Mouse (Mus musculus): ENCODE data around the gene Sfxn2. TPM values are rescaled to one million over a fixed set of nuclear protein-coding genes. Genes with fewer than 3 reads are reported as not detected.

The Sfxn2 gene
- polyA plus RNA-seq, 1 experiment from 2014 or later = 22.2 TPM

- 58% methylated on average over 6 of the region's 6 CpGs for WGBS
- Histone ChIP-seq H3K36me3 (ENCODE audit: insufficient read depth) (peaks cover 35% of the 10 kb centered on the region), H3K9ac (no peak overlapping the region), H3K4me3 (ENCODE audit: low read depth, low read length) (no peak overlapping the region), H3K9me3 (ENCODE audit: low read depth, low read length) (no peaks in the 10 kb centered on the region), H3K27me3 (ENCODE audit: insufficient read depth, low read length) (no peaks in the 10 kb centered on the region), H3K27ac (ENCODE audit: low read depth) (no peak overlapping the region), H3K4me1 (ENCODE audit: insufficient read depth) (no peaks in the 10 kb centered on the region), H3K4me2 (no peak overlapping the region)
- no peak for TF ChIP-seq CTCF (IDR thresholded peaks at IDR 0.05; ENCODE audit: low read depth)
- DNase-seq = no peak
- ATAC-seq (ENCODE audit: insufficient read depth) = no peak
These were observed 25.6 kb upstream of the Sfxn2 start for GRCm38 (mm10) chr19:46547565-46547964.

DNA sequence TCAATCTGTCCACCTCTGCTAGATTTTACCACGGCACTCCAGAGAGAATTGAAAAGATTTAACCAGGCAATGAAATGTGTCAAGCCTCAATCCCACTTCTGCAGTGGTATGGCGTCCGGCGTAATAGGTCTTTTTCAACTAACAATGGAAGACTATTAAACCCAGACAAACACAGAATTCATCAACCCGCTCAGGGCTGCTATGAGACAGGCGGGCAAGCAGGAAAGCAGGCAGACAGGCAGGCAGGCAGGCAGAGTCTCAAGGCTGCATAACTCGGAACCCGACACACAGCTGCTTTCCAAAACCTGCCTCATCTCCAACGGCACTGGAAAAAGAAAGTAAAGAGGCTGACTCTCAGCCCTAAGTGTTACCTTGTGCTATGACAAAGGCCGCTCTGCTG lies 25.1 kb upstream of the Sfxn2 start:
- ATAC-seq (ENCODE audit: insufficient read depth) = no peak
- Histone ChIP-seq H3K4me2 (no peak overlapping the region), H3K36me3 (ENCODE audit: insufficient read depth) (peaks cover 29% of the 10 kb centered on the region), H3K27me3 (ENCODE audit: insufficient read depth, low read length) (no peaks in the 10 kb centered on the region), H3K4me3 (ENCODE audit: low read depth, low read length) (no peak overlapping the region), H3K9me3 (ENCODE audit: low read depth, low read length) (no peaks in the 10 kb centered on the region), H3K4me1 (ENCODE audit: insufficient read depth) (no peaks in the 10 kb centered on the region), H3K27ac (ENCODE audit: low read depth) (no peak overlapping the region), H3K9ac (no peak overlapping the region)
- no peak for DNase-seq
- 69% methylated on average over 10 of the region's 10 CpGs for WGBS
- no peak for TF ChIP-seq CTCF (IDR thresholded peaks at IDR 0.05; ENCODE audit: low read depth)

DNA sequence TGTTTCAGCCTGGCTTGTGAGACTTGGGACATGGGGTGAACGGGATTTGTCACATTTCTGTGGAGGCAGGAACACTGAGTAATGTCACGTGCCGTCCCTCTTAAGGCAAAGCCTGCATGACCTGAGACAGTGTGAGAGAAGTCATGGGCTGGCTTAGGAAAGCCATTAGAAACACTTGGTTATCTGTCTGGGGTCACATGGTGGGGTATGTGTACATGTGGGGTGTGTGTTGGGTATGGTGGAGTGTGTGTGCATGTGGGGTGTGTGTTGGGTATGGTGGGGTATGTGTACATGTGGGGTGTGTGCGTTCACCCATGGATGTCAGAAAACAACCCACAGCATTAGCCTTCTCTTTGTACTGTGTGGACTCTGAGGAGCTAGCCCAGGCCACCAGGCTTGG lies 22.8 kb upstream of the Sfxn2 start:
- Histone ChIP-seq H3K4me2 (no peak overlapping the region), H3K27me3 (ENCODE audit: insufficient read depth, low read length) (no peaks in the 10 kb centered on the region), H3K4me3 (ENCODE audit: low read depth, low read length) (no peak overlapping the region), H3K9me3 (ENCODE audit: low read depth, low read length) (no peaks in the 10 kb centered on the region), H3K36me3 (ENCODE audit: insufficient read depth) (peaks cover 37% of the 10 kb centered on the region), H3K9ac (no peak overlapping the region), H3K27ac (ENCODE audit: low read depth) (no peak overlapping the region), H3K4me1 (ENCODE audit: insufficient read depth) (peaks cover 7% of the 10 kb centered on the region; the same call in 1 of the 2 replicates)
- no peak for DNase-seq
- no peak for TF ChIP-seq CTCF (IDR thresholded peaks at IDR 0.05; ENCODE audit: low read depth)
- WGBS = 88% methylated on average over 4 of the region's 4 CpGs
- ATAC-seq (ENCODE audit: insufficient read depth) = no peak

DNA sequence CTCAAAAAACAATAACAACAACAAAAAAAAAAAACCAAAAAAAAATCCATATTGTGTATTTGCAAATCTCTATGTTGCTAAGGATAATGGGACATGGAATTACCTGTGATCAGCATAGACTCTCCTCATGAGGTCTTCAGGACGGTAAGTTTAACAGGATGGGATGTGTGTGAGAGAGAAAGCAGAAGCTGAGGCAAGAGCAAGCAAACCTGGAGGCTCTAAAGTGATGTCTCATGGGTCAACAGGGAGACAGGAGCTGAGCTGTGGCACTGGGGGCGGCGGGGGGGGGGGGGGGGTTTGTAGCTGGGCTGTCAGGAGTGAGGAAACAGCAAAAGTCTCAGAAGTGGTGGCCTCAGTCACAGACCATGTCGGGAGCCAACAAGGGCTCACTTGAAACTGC lies 20.7 kb upstream of the Sfxn2 start:
- DNase-seq = no peak
- TF ChIP-seq CTCF (IDR thresholded peaks at IDR 0.05; ENCODE audit: low read depth) = no peak
- Histone ChIP-seq H3K9me3 (ENCODE audit: low read depth, low read length) (no peaks in the 10 kb centered on the region), H3K4me2 (no peak overlapping the region), H3K36me3 (ENCODE audit: insufficient read depth) (peaks cover 54% of the 10 kb centered on the region), H3K9ac (no peak overlapping the region), H3K4me1 (ENCODE audit: insufficient read depth) (peaks cover 7% of the 10 kb centered on the region; the same call in 1 of the 2 replicates), H3K4me3 (ENCODE audit: low read depth, low read length) (no peak overlapping the region), H3K27me3 (ENCODE audit: insufficient read depth, low read length) (no peaks in the 10 kb centered on the region), H3K27ac (ENCODE audit: low read depth) (no peak overlapping the region)
- ATAC-seq (ENCODE audit: insufficient read depth) = no peak
- WGBS = 74% methylated on average over 3 of the region's 4 CpGs

DNA sequence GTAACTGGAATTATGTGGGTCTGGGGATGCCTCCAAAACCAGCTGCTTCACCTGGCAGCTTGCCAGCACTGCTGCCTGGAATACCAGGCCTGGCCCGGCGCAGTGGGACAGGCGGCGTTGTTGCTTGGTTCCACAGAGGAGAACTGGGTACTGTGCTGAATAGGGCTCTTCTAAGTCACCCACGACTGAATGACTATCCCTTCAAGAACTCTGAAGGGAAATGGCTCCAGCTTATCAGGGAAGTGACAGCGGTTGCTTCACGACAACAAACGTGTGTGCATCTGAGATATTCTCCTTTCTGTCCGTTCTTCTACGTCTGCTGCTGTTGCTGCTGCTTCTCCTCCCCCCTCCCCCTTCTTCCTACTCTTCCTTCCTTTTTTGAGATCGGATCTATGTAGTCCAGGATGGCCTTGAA lies 19.6 kb upstream of the Sfxn2 start:
- Histone ChIP-seq H3K9me3 (ENCODE audit: low read depth, low read length) (no peaks in the 10 kb centered on the region), H3K27me3 (ENCODE audit: insufficient read depth, low read length) (no peaks in the 10 kb centered on the region), H3K36me3 (ENCODE audit: insufficient read depth) (peaks cover 61% of the 10 kb centered on the region), H3K4me1 (ENCODE audit: insufficient read depth) (peaks cover 7% of the 10 kb centered on the region; the same call in 1 of the 2 replicates), H3K9ac (no peak overlapping the region), H3K4me3 (ENCODE audit: low read depth, low read length) (no peak overlapping the region), H3K4me2 (0 out of 2 replicates have a peak overlapping the region, but pooled peaks have one; percentile 23), H3K27ac (ENCODE audit: low read depth) (no peak overlapping the region)
- ATAC-seq (ENCODE audit: insufficient read depth) = peak; percentile 75
- peak; percentile 88 for DNase-seq
- WGBS = 36% methylated on average over 11 of the region's 11 CpGs
- TF ChIP-seq CTCF (IDR thresholded peaks at IDR 0.05; ENCODE audit: low read depth) = no peak

GRCm38 (mm10) chr19:46558009-46558408 lies 15.2 kb upstream of the Sfxn2 start:
- Histone ChIP-seq H3K9me3 (ENCODE audit: low read depth, low read length) (no peaks in the 10 kb centered on the region), H3K27me3 (ENCODE audit: insufficient read depth, low read length) (no peaks in the 10 kb centered on the region), H3K4me3 (ENCODE audit: low read depth, low read length) (no peak overlapping the region), H3K9ac (no peak overlapping the region), H3K4me1 (ENCODE audit: insufficient read depth) (peaks cover 7% of the 10 kb centered on the region; the same call in 1 of the 2 replicates), H3K27ac (ENCODE audit: low read depth) (no peak overlapping the region), H3K36me3 (ENCODE audit: insufficient read depth) (peaks cover 35% of the 10 kb centered on the region), H3K4me2 (no peak overlapping the region)
- no peak for TF ChIP-seq CTCF (IDR thresholded peaks at IDR 0.05; ENCODE audit: low read depth)
- ATAC-seq (ENCODE audit: insufficient read depth) = no peak
- no peak for DNase-seq
- 73% methylated on average over 8 of the region's 8 CpGs for WGBS

GRCm38 (mm10) chr19:46558631-46559030 lies 14.5 kb upstream of the Sfxn2 start:
- no peak for ATAC-seq (ENCODE audit: insufficient read depth)
- WGBS = 65% methylated on average over 12 of the region's 12 CpGs
- H3K27ac ChIP-seq (ENCODE audit: low read depth) = no peak overlapping the region
- no peak overlapping the region for H3K9ac ChIP-seq
- H3K36me3 ChIP-seq (ENCODE audit: insufficient read depth) = peaks cover 35% of the 10 kb centered on the region
- no peak overlapping the region for H3K4me2 ChIP-seq
- no peaks in the 10 kb centered on the region for H3K27me3 ChIP-seq (ENCODE audit: insufficient read depth, low read length)
- no peak for TF ChIP-seq CTCF (IDR thresholded peaks at IDR 0.05; ENCODE audit: low read depth)
- H3K4me1 ChIP-seq (ENCODE audit: insufficient read depth) = peaks cover 2% of the 10 kb centered on the region; the same call in 1 of the 2 replicates
- no peak overlapping the region for H3K4me3 ChIP-seq (ENCODE audit: low read depth, low read length)
- H3K9me3 ChIP-seq (ENCODE audit: low read depth, low read length) = no peaks in the 10 kb centered on the region
- DNase-seq = no peak

DNA sequence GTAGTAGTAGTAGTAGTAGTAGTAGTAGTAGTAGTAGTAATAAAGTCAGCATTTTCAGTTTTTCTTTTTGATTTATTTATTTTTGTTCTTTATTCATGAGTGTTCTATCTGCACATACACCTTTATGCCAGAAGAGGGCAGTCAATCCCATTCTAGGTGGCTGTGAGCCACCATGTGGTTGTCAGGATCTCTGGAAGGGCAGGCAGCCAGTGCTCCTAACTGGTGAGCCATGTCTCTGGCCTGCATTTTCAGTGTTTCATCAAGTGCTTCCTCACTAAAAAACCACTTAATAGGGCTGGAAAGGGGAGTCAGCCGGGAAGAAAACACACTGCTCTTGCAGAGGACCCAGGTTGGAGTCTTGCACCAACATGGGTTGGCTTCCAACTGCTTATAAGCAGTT lies 11.0 kb upstream of the Sfxn2 start:
- Histone ChIP-seq H3K27ac (ENCODE audit: low read depth) (no peak overlapping the region), H3K4me2 (no peak overlapping the region), H3K4me3 (ENCODE audit: low read depth, low read length) (no peak overlapping the region), H3K4me1 (ENCODE audit: insufficient read depth) (no peaks in the 10 kb centered on the region), H3K9ac (no peak overlapping the region), H3K27me3 (ENCODE audit: insufficient read depth, low read length) (no peaks in the 10 kb centered on the region), H3K9me3 (ENCODE audit: low read depth, low read length) (no peaks in the 10 kb centered on the region), H3K36me3 (ENCODE audit: insufficient read depth) (peaks cover 11% of the 10 kb centered on the region)
- 23% methylated on average over 1 of the region's 1 CpGs for whole genome bisulfite sequencing
- peak; percentile 88 for DNase-seq
- TF ChIP-seq CTCF (IDR thresholded peaks at IDR 0.05; ENCODE audit: low read depth) = peak; percentile 80
- ATAC-seq (ENCODE audit: insufficient read depth) = no peak

All from lung, embryonic 14.5 days (tissue).